Mouse (Mus musculus): ENCODE measurements around the gene Epor.

Gene Epor

GRCm38 (mm10) chr9:21936692-21937570, 26.4 kb downstream of the Epor start, which contains the start of gene Plppr2:
Gene Plppr2 (plus strand): TSS chr9:21937033.
- DNase-seq (ENCODE audit: low read depth), result peak; percentile 93

- DNase-seq (ENCODE audit: low read depth), result no peak
Observed at GRCm38 (mm10) chr9:21935466-21936131, 27.7 kb downstream of the Epor start.

DNA sequence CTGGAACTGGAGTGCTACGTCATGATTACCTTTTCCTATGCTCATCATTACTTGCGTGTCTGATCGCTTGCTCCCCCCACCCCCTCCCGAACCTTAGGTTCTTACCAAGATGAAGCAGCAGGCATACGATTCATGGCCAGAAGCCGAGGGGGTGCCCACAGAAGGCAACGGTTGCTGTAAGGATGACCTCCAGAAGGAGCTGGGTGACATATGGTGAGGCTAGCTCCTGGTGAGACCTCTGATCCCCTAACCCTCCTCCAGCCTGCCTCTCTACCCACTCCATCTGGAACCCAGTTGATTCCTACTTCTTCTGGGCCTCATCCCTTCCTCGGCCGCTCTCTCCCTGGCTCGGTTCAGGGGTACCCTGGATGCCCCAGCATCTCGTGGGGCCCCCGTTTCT, 29.3 kb downstream of the Epor start:
- no peak for DNase-seq (ENCODE audit: low read depth)

GRCm38 (mm10) chr9:21932445-21933137, 30.7 kb downstream of the Epor start:
- no peak for DNase-seq (ENCODE audit: low read depth)

- DNase-seq (ENCODE audit: low read depth), result no peak
Observed at GRCm38 (mm10) chr9:21932006-21932405, 31.3 kb downstream of the Epor start.

DNA sequence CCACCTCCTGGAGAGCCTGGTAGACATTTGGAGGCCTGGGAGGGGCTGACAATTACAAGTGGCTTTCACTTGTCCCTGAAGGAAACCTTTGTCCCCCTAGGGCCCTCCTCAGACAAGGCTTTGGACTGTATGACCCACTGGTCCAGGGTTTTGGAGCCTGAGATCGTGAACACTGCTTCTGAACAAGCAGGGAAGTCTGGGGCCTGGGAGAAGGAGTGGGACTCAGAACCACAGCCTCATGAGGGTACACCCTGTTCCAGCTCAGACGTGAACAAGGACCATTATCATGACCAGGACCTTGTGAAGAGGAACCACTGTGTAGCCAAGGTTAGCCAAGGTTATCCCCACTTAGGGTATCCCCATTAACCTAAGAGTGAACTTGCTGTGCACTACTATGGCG, 34.1 kb downstream of the Epor start:
- no peak for DNase-seq (ENCODE audit: low read depth)

- DNase-seq (ENCODE audit: low read depth), result peak; percentile 74
Observed at GRCm38 (mm10) chr9:21927208-21927753, 36.0 kb downstream of the Epor start, which contains the start of the genes Ccdc159 and Tmem205. Gene Ccdc159 (plus strand): TSS chr9:21927471. Gene Tmem205 (minus strand): TSS chr9:21927556.

DNA sequence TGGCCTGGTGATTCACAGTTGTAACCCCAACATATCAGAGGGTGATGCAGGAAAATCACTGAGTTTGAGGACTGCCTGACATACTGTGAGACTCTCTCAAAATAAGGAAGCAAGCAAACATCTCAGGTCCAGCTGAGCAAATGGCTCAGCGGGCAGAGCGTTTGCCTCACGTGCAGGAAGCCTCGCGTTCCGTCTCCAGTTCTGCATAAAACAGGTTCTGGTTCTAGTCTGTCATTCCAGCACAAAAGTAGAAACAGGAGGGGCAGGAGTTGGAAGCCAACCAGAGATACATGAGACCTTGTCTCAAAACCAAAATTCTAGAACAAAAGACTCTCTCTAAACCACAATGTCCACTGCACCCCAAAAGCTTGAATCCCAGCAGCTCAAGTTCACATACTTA, 36.5 kb downstream of the Epor start:
- DNase-seq (ENCODE audit: low read depth), result no peak

DNA sequence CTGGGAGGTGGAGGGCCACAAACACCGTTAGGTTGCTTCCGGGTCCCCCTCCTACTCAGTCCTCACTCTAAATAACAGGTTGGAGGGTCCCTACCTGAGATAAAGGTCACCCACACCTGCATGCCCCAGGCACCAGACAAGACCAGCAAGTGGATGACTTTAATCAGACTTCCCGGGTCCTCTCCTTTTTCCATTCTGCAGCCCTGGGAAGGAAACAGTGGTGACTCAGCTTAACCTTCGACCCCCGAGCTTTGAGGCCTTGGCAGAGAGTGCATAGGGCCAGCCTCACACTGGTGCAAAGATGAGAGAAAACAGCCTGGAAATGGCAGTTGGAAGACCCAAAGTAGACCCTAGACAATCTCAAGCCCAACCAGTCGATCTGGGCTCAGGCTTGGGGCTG, 37.2 kb downstream of the Epor start:
- no peak for DNase-seq (ENCODE audit: low read depth)

GRCm38 (mm10) chr9:21925506-21925905, 37.8 kb downstream of the Epor start:
- no peak for DNase-seq (ENCODE audit: low read depth)

GRCm38 (mm10) chr9:21925034-21925433, 38.3 kb downstream of the Epor start:
- DNase-seq (ENCODE audit: low read depth), result no peak

- DNase-seq (ENCODE audit: low read depth), result no peak
Observed at GRCm38 (mm10) chr9:21924099-21924493, 39.2 kb downstream of the Epor start.

DNA sequence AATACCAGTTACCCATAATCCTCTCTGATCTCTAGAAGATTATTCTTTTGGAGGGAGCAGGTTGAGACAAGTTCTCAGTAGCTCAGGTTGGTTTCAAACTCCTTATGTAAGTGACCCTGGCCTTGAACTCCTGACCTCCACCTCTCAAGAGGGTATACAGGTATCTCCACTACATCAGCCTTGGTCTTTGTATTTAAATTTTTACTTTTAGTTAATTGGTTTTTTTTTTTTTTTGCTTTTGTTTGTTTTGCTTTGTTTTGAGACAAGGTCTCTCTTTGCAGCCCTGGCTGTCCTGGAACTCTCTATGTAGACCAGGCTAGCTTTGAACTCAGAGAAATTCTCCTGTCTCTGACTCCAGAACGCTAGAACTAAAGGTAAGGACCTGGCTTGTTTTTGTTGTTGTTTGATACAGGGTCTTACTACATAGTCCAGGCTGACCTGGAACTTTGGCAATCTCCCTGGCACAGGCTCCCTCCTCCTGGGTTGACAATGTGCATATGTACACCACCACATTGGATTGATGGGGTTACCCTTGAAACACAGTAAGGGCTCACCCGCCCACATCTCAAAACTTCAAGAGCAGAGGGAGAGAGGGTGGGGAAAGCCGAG, 39.7 kb downstream of the Epor start:
- DNase-seq (ENCODE audit: low read depth), result no peak

DNA sequence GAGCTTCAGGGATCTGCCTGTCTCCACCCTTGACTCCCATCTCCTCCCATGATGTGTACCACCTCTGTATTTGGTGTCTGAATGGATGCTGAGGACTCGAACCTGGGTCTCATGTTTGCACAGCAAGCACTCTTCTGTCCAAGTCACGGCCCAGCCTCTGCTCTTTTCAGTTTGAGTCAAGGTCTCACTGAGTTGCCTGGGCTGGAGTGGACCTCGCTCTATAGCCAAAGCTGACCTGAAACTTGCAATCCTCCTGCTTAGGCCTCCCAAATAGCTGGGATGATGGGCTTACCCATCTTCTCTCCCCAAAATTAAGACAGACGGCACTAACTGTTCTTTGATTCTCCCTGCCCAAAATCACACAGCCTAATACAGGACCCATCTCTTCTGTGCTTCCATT, 40.3 kb downstream of the Epor start:
- no peak for DNase-seq (ENCODE audit: low read depth)

- DNase-seq (ENCODE audit: low read depth), result no peak
Observed at GRCm38 (mm10) chr9:21918692-21919384, 44.5 kb downstream of the Epor start.

GRCm38 (mm10) chr9:21918035-21918592, 45.2 kb downstream of the Epor start, which contains the start of gene Rab3d:
Gene Rab3d (minus strand): TSS chr9:21918192.
- DNase-seq (ENCODE audit: low read depth), result peak; percentile 98

- no peak for DNase-seq (ENCODE audit: low read depth)
Observed at GRCm38 (mm10) chr9:21917493-21918034, 45.7 kb downstream of the Epor start.

GRCm38 (mm10) chr9:21916851-21917492, 46.3 kb downstream of the Epor start:
- DNase-seq (ENCODE audit: low read depth), result no peak

GRCm38 (mm10) chr9:21909474-21910223, 53.7 kb downstream of the Epor start:
- DNase-seq (ENCODE audit: low read depth), result no peak

Data from induced T-regulatory cell, adult 2 months (primary cell).